Mouse (Mus musculus) hindbrain, embryonic 15.5 days (tissue): ENCODE measurements around the gene Elf2. TPM values are rescaled to one million over a fixed set of nuclear protein-coding genes. Genes with fewer than 3 reads are reported as not detected.
A peak's percentile ranks its signal among the peaks of the same experiment; 100 is the strongest.

ENCODE experiments used
- ATAC-seq: fragments of 200-750 bp; cut with Nextera tagmentation; 2 replicates; pipeline ENCODE4 v1.8.0; 2017; ENCODE audit warnings: low read depth, moderate number of reproducible peaks, moderate TSS enrichment; ENCODE audit not compliant: low FRiP score
- H3K27ac ChIP-seq: fragments of 300-500 bp; sonication (generic); replicated peaks from 2 replicates; pipeline ENCODE4 v1.5.1; 2015; ENCODE audit warnings: mild to moderate bottlenecking, inconsistent platforms
- H3K27me3 ChIP-seq: fragments of 300-500 bp; sonication (generic); 2 replicates; pipeline ENCODE4 v1.6.1; 2015; ENCODE audit warnings: control low read depth, inconsistent platforms
- H3K36me3 ChIP-seq: fragments of 300-500 bp; sonication (generic); 2 replicates; pipeline ENCODE4 v1.6.1; 2015; ENCODE audit warnings: control low read depth, inconsistent platforms
- H3K4me1 ChIP-seq: fragments of 300-500 bp; sonication (generic); replicated peaks from 2 replicates; pipeline ENCODE4 v1.6.1; 2015; ENCODE audit warnings: control low read depth, inconsistent platforms
- H3K4me2 ChIP-seq: fragments of 300-500 bp; sonication (generic); 2 replicates; pipeline ENCODE4 v1.6.1; 2015; ENCODE audit warnings: moderate library complexity, mild to moderate bottlenecking, inconsistent platforms
- H3K4me3 ChIP-seq: fragments of 300-500 bp; sonication (generic); 2 replicates; pipeline ENCODE4 v1.5.1; 2015; ENCODE audit warnings: mild to moderate bottlenecking, inconsistent platforms
- H3K9ac ChIP-seq: fragments of 300-500 bp; sonication (generic); 2 replicates; pipeline ENCODE4 v1.6.1; 2015; ENCODE audit warnings: inconsistent platforms
- H3K9me3 ChIP-seq: fragments of 300-500 bp; sonication (generic); 2 replicates; pipeline ENCODE4 v1.6.1; 2016; ENCODE audit warnings: control low read depth, inconsistent platforms
- WGBS: fragments of 180-500 bp; shearing (Covaris S2); methylation state at CpG from one replicate; pipeline ENCODE4 v1.1.7; 2015; 5-methylcytosine and 5-hydroxymethylcytosine counted together
- polyA plus RNA-seq: library from polyadenylated mRNA; unstranded; fragments of >200 nt; fragmentation: Nextera tagmentation; extraction: Ambion mirVana; gene quantifications from 2 replicates; pipeline ENCODE4 v1.2.1, GENCODE M21; 2015

Gene Elf2
- polyA plus RNA-seq, 1 experiment from 2014 or later = 34.2 TPM

DNA sequence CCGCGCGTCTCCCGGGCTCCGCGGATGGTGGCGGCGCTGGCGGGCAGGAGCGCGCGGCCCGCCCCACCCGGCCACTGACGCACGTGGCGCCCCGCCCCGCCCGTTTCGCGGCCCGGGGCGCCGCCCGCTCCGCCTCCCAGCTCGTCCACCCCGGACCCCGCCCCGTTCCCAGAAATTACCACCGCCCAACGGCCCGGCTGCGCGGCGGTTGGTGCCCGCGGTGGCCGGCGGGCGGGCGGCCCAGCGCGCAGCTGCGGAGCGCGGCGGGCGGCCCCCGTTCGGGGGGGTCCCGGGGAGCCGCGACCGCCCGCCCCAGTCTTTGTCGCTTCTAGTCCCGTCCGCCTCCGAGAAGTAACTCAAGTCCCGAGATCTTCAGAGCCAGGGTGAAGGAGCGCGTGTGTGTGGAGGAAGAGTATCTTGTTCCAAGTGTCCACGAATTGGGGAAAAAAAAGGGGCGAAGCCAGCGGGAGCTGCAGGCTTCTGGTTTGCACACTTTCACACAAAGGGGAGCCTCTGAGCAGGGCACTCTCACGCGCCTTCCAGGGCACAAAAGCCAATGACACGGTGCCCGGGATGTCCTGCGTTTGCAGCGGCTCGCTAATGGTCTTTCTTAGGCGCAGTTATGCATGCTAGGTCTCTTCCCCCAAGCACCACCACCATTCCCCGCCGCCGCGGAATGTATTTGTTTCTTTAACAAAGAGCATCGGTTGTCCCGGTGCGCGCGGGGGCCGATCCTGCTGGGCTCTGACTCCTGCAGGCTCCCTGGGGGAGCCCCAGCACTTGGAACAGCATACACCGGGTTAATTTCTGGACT, 1.0 kb upstream of the Elf2 start:
- ATAC-seq = peak; percentile 82
- WGBS = under 1% methylated on average over 79 of the region's 86 CpGs
- H3K4me2 ChIP-seq = peak overlapping the region; percentile 87
- H3K9ac ChIP-seq = peak overlapping the region; percentile 82
- no peaks in the 10 kb centered on the region for H3K36me3 ChIP-seq
- no peaks in the 10 kb centered on the region for H3K9me3 ChIP-seq
- H3K27ac ChIP-seq = peak overlapping the region; percentile 98
- peaks cover 24% of the 10 kb centered on the region for H3K4me1 ChIP-seq
- peak overlapping the region; percentile 74 for H3K4me3 ChIP-seq
- no peaks in the 10 kb centered on the region for H3K27me3 ChIP-seq

DNA sequence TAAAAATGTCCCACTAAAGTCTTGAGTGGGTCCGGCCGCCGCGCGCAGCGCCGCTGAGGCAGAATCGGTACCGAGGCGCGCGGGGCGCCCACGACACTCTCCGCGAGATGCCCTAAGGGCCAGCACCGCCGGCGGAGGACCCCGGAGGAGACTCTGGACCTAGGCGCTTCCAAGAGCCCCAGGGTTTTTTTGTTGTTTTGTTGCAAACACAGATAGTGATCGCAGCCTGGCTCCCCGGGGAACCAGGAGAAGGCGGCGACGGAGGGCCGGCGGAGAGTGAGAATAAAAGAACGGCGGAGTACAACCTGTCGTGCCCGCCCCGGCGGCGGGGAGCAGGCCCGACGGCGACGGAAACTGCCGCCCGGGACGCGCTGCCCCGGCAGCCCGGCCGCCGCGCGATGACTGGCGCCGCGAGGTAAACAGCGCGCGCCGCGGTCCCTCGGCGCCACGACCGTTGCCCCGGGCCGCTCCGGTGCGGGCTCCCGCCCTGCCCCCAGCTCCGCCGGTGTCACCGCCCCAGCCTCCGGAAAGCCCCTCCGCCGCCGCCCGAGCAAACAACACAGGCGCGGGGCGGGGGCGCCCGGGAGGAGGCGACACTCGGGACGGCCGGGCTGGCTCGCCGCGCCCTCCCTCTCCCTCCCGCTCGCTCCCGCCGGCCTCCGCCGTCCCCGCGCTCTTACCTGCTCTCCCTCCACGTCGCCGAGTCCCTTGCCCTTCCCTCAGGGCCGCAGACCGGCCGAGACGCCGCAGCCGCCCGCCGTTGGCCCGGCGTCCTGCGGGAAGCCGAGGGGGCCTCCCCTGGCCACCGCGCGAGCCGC, 520 bp downstream of the Elf2 start:
- Histone ChIP-seq H3K27me3 (no peaks in the 10 kb centered on the region), H3K4me3 (peak overlapping the region; percentile 74), H3K4me1 (peaks cover 24% of the 10 kb centered on the region), H3K9me3 (no peaks in the 10 kb centered on the region), H3K27ac (peak overlapping the region; percentile 98), H3K36me3 (no peaks in the 10 kb centered on the region), H3K9ac (peak overlapping the region; percentile 82), H3K4me2 (peak overlapping the region; percentile 87)
- no peak; the same call in 1 of the 2 replicates for ATAC-seq
- under 1% methylated on average over 70 of the region's 113 CpGs for WGBS

DNA sequence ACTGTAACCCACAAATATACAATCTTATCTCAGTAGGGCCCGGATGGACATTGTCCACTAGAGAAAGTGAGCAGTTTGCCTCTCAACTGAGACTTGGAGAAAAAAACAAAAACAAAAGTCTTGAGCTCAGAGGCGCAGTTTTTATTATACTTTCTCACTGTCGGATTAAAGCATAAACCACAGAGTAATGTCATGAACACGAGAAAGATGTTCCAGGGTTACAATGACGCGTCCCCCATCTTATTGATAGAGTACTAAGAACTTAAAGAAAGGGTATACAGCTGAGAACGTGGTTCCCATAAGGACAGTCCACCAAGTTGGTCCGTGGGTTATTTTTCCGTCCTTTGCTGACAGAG, 1.1 kb downstream of the Elf2 start:
- peak overlapping the region; percentile 82 for H3K9ac ChIP-seq
- peaks cover 24% of the 10 kb centered on the region for H3K4me1 ChIP-seq
- H3K27me3 ChIP-seq = no peaks in the 10 kb centered on the region
- WGBS = 3% methylated on average over 9 of the region's 9 CpGs
- H3K36me3 ChIP-seq = no peaks in the 10 kb centered on the region
- H3K4me2 ChIP-seq = peak overlapping the region; percentile 87
- H3K9me3 ChIP-seq = no peaks in the 10 kb centered on the region
- ATAC-seq = no peak
- peak overlapping the region; percentile 74 for H3K4me3 ChIP-seq
- peak overlapping the region; percentile 98 for H3K27ac ChIP-seq

DNA sequence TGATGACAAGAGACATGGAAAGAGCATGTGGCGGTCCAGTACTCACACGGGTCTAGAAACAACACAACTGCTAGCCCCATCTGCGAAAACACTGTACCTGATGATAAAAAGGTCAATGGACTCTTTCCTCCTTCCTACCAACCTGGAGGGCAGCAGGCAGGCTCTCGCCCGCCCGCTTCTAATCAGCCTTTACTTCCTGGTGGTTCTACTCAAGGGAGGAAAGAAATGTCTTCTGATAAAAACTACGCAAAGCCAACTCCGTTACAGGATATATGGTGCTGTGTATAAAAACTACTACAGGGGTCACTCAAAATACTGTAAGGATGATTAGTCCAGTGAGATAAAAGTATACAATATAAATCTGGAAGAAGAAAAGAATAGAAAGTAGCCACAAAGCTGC, 5.1 kb downstream of the Elf2 start:
- Histone ChIP-seq H3K9ac (no peak overlapping the region), H3K27me3 (no peaks in the 10 kb centered on the region), H3K4me1 (peaks cover 25% of the 10 kb centered on the region), H3K36me3 (no peaks in the 10 kb centered on the region), H3K4me3 (no peak overlapping the region), H3K9me3 (no peaks in the 10 kb centered on the region), H3K27ac (no peak overlapping the region), H3K4me2 (no peak overlapping the region)
- no peak for ATAC-seq
- 92% methylated on average over 8 of the region's 8 CpGs for WGBS

DNA sequence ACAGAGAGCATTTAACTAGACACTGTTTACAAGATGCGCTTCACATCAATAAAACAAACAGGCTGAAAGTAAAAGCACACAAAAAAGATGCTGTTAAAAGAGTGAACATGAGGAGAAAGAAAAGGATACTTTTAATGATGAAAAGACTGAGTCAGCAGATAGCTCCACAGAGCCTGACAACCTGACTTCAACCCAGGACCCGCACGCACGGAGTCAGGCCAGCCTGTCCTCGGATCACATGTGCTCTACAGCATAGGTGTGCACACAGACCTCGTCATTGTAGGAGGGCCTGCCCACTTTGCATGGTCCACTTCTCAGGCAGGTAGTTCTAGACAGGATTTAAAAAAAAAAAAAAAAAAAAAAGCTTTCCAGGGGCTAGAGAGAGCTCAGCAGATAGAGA, 6.5 kb downstream of the Elf2 start:
- Histone ChIP-seq H3K4me1 (peaks cover 17% of the 10 kb centered on the region), H3K36me3 (no peaks in the 10 kb centered on the region), H3K9ac (no peak overlapping the region), H3K9me3 (no peaks in the 10 kb centered on the region), H3K27ac (no peak overlapping the region), H3K4me3 (no peak overlapping the region), H3K4me2 (no peak overlapping the region), H3K27me3 (no peaks in the 10 kb centered on the region)
- no peak for ATAC-seq
- WGBS = 69% methylated on average over 6 of the region's 6 CpGs

DNA sequence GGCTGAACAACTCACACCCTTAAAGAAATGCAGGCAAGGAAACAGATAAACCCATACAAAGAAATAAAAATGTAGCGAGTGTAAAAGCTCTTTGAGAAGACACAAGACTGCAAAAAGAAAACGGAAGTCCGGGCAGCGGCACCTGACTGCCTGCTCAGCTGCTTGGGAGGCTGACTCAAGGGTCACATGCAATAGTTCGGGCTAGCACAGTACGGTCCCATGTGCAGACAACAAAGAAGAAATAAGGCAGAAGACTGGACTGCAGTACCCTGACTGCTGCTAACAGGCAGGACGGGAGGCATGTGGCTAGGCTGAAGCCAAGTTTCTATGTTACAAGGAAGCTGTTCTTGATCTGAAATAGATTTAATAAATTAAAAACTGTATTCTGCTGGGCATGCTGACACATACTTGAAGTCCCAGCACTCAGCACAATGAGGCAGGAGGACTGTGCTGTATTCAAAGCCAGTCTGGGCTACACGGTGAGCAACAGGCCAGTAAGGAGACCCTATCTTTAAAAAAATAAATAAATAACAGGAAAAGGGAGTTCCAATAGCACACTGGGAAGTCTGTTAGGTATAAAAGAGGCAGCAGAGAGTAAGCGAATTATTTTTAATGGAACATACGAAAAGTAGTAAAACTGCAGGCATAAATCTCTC, 7.1 kb downstream of the Elf2 start:
- ATAC-seq = no peak
- Histone ChIP-seq H3K9ac (no peak overlapping the region), H3K4me2 (0 out of 2 replicates have a peak overlapping the region, but pooled peaks have one; percentile 23)

DNA sequence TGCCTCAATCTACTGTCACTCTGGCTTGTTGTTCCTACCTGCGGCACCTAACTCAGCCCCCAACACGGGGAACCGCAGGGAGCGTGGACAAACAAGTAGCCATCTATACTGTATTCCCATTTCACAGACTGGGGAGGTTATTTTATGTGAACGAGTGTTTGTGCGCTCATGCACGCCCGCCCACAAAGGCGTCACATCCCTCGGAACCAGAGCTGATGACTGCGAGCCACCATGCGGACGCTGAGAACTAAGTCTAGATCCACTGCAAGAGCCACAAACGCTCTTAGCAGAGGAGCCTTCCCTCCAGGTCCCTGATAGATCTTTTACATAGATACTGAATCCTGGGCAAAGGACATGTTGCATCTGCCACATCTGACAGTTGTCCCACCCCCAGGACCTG, 10.4 kb downstream of the Elf2 start:
- no peaks in the 10 kb centered on the region for H3K27me3 ChIP-seq
- no peak for ATAC-seq

More for the DNA sequence above, 7.1 kb downstream of the Elf2 start:
- Histone ChIP-seq H3K27ac (0 out of 2 replicates have a peak overlapping the region, but pooled peaks have one; percentile 11), H3K36me3 (no peaks in the 10 kb centered on the region), H3K9me3 (no peaks in the 10 kb centered on the region), H3K4me3 (no peak overlapping the region), H3K4me1 (peaks cover 14% of the 10 kb centered on the region), H3K27me3 (no peaks in the 10 kb centered on the region)
- WGBS = 50% methylated on average over 10 of the region's 10 CpGs

DNA sequence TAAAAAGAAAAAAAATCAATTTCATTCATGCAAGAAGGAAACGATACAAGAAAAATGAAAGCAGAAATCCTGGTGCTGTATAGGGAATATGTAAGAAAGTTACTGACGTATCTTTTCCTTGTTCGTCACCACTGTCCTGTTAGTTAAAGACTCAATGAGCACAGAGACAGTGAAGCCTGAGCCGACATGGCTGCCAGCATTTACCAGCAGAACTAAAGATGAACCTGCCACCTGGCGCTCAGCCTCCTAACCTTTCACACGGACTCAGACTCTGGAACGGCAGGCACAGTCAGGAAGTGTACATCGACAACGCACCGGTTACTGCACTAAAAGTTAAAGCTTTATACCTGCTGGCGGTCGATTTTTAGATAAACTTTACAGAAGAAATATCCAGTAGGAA, 11.9 kb downstream of the Elf2 start:
- no peak overlapping the region for H3K4me3 ChIP-seq
- no peak for ATAC-seq
- H3K9ac ChIP-seq = no peak overlapping the region
- no peak overlapping the region for H3K27ac ChIP-seq
- H3K9me3 ChIP-seq = no peaks in the 10 kb centered on the region
- no peaks in the 10 kb centered on the region for H3K36me3 ChIP-seq
- no peaks in the 10 kb centered on the region for H3K27me3 ChIP-seq
- WGBS = 90% methylated on average over 12 of the region's 12 CpGs
- H3K4me1 ChIP-seq = peaks cover 7% of the 10 kb centered on the region
- H3K4me2 ChIP-seq = no peak overlapping the region

More for the DNA sequence above, 10.4 kb downstream of the Elf2 start:
- H3K4me1 ChIP-seq = peaks cover 9% of the 10 kb centered on the region
- H3K27ac ChIP-seq = no peak overlapping the region
- H3K9me3 ChIP-seq = no peaks in the 10 kb centered on the region
- WGBS = 86% methylated on average over 14 of the region's 14 CpGs
- H3K36me3 ChIP-seq = no peaks in the 10 kb centered on the region
- H3K4me2 ChIP-seq = no peak overlapping the region
- H3K9ac ChIP-seq = no peak overlapping the region
- no peak overlapping the region for H3K4me3 ChIP-seq

DNA sequence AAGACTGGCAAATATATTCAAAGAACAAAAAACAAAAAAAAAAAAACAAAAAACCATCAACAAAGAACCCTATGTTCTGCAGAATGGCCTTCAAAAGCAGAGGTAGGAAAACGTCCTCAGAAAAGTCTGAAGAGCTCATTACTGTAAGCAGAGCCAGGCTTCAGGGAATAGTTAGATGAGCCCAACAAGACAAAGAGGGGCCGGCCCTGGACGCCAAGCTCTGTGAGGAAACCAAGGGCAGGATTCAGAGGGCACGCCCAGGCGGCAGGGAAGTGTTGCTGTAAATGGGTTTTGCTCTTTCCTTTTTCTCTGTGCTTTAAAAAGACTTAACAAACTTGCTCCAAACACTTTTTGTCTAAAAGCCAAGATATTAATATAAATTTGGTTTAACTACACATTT, 12.6 kb downstream of the Elf2 start:
- Histone ChIP-seq H3K4me1 (no peaks in the 10 kb centered on the region), H3K9me3 (no peaks in the 10 kb centered on the region), H3K27me3 (no peaks in the 10 kb centered on the region), H3K9ac (no peak overlapping the region), H3K4me2 (no peak overlapping the region), H3K27ac (no peak overlapping the region), H3K36me3 (no peaks in the 10 kb centered on the region), H3K4me3 (no peak overlapping the region)
- ATAC-seq = no peak
- 84% methylated on average over 5 of the region's 5 CpGs for WGBS

DNA sequence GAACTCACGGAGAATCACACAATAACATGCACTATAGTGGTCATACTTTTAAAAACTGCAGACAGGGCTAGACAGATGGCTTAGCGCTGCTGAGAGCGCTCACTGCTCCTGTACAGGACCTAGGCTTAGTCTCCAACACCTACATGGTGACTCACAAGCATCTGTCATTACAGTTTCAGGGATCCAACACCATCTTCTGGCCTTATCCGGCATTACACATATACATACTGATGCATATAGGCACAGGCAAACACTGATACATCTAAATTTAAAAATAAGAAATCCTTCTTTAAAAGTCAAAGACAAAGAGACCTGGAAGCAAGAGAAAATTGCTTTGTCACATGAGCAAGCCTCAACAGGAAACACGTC, 13.1 kb downstream of the Elf2 start:
- H3K4me2 ChIP-seq = no peak overlapping the region
- no peaks in the 10 kb centered on the region for H3K4me1 ChIP-seq
- no peak for ATAC-seq
- H3K27me3 ChIP-seq = no peaks in the 10 kb centered on the region
- H3K27ac ChIP-seq = no peak overlapping the region
- H3K9me3 ChIP-seq = no peaks in the 10 kb centered on the region
- 0 out of 2 replicates have a peak, but pooled peaks cover under 1% of the 10 kb centered on the region for H3K36me3 ChIP-seq
- WGBS = 96% methylated on average over 5 of the region's 5 CpGs
- no peak overlapping the region for H3K9ac ChIP-seq
- no peak overlapping the region for H3K4me3 ChIP-seq

DNA sequence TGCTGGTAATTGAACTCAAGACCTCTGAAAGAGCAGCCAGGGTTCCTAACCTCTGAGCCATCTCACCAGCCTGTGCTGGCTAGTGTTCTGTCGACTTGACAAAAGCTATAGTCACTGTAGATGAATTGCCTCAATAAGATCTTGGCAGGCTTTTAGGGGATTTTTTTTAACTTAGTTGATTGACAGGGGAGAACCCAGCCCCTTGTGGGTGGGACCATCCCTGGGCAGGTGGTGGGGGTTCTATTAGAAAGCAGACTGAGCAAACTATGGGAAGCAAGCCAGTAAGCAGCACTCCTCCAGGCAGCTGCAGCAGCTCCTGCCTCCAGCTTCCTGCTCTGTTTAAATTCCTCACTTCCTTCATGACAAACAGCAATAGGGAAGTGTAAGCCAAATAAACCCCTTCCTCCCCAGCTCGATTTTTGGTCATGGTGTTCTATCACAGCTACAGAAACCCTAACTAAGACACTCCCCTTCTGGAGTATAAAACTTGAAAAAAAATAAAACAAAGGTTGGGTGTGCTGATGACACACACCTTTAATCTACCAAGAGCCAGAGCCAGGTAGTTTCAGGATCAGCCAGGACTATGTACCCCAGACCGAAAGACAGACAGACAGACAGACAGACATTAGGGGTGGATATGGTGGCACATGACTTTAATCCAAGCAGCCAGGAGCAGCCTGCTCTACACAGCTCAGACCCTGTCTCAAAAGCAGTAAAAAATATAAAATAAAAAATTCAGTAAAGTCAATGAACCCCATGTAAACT, 13.6 kb downstream of the Elf2 start:
- H3K4me3 ChIP-seq = no peak overlapping the region
- no peaks in the 10 kb centered on the region for H3K27me3 ChIP-seq
- no peak overlapping the region for H3K4me2 ChIP-seq
- H3K27ac ChIP-seq = no peak overlapping the region
- H3K9ac ChIP-seq = no peak overlapping the region
- H3K9me3 ChIP-seq = no peaks in the 10 kb centered on the region
- peak; percentile 69; the same call in 1 of the 2 replicates for ATAC-seq
- 71% methylated on average over 3 of the region's 3 CpGs for WGBS
- H3K4me1 ChIP-seq = no peaks in the 10 kb centered on the region
- H3K36me3 ChIP-seq = 0 out of 2 replicates have a peak, but pooled peaks cover 4% of the 10 kb centered on the region
